Mouse (Mus musculus) liver, embryonic 14.5 days (tissue): ENCODE measurements around the gene Prrxl1.

ENCODE experiments used
- CTCF ChIP-seq: IDR thresholded peaks from 2 replicates; pipeline ENCODE4 v1.5.1; 2016; ENCODE audit warnings: antibody characterized with exemption, low read depth, control low read depth
- EP300 ChIP-seq: IDR thresholded peaks from 2 replicates; pipeline ENCODE4 v1.6.1; 2016; ENCODE audit warnings: antibody characterized with exemption, low read depth

- TF ChIP-seq CTCF: no peak
- TF ChIP-seq EP300: no peak
Observed at GRCm38 (mm10) chr14:32678565-32678964, 79.4 kb downstream of the Prrxl1 start.
